Mouse (Mus musculus) hematopoietic stem cell, adult 5-6 weeks (primary cell): ENCODE results near the gene Chka. TPM values are rescaled to one million over a fixed set of nuclear protein-coding genes. Genes with fewer than 3 reads are reported as not detected.

Experiments
- ATAC-seq, 2 experiments: fragments of 125-278 bp in 1 of 2; replicated peaks in 1 of 2; 2 replicates each; pipeline ENCODE4 v1.8.0; 2016 to 2017; ENCODE audit warnings: inconsistent platforms in 2 of 2, mild to moderate bottlenecking in 2 of 2, moderate number of reproducible peaks in 2 of 2, low read depth in 1 of 2, moderate TSS enrichment in 1 of 2; ENCODE audit not compliant: low FRiP score in 2 of 2, poor library complexity in 2 of 2, severe bottlenecking in 2 of 2, insufficient read depth in 1 of 2, low TSS enrichment in 1 of 2
- total RNA-seq: library from RNA; stranded (forward); fragments of 172-1452, 232-1000 nt; gene quantifications from 2 replicates; pipeline ENCODE4 v1.2.3, GENCODE M21; 2017

Gene Chka
- total RNA-seq, 1 experiment from 2014 or later, result 61.2 TPM

GRCm38 (mm10) chr19:3843629-3844028, 7.9 kb upstream of the Chka start:
- no peak for ATAC-seq

- no peak for ATAC-seq
Measured at GRCm38 (mm10) chr19:3844836-3845235, 6.7 kb upstream of the Chka start.

- ATAC-seq, result no peak
Measured at GRCm38 (mm10) chr19:3845339-3845738, 6.2 kb upstream of the Chka start.

- ATAC-seq, result no peak
Measured at GRCm38 (mm10) chr19:3845803-3846406, 5.7 kb upstream of the Chka start.

GRCm38 (mm10) chr19:3846676-3847604, 4.6 kb upstream of the Chka start:
- ATAC-seq, result no peak

GRCm38 (mm10) chr19:3847711-3848110, 3.9 kb upstream of the Chka start:
- no peak for ATAC-seq

GRCm38 (mm10) chr19:3848207-3848808, 3.3 kb upstream of the Chka start:
- no peak for ATAC-seq

GRCm38 (mm10) chr19:3849251-3849650, 2.3 kb upstream of the Chka start:
- ATAC-seq, result no peak

- no peak for ATAC-seq
Measured at GRCm38 (mm10) chr19:3850076-3850475, 1.5 kb upstream of the Chka start.

GRCm38 (mm10) chr19:3850847-3851469, 615 bp upstream of the Chka start:
- 0 out of 4 replicates have a peak, but pooled peaks of 1 of the 2 experiments have one; percentile 9 for ATAC-seq

GRCm38 (mm10) chr19:3851979-3852681, 557 bp downstream of the Chka start:
- peak in 1 of 2 experiments; percentile 3; a peak in 1 of 4 replicates for ATAC-seq

GRCm38 (mm10) chr19:3853121-3853520, 1.5 kb downstream of the Chka start:
- ATAC-seq, result no peak

GRCm38 (mm10) chr19:3853891-3854290, 2.3 kb downstream of the Chka start:
- ATAC-seq, result no peak

GRCm38 (mm10) chr19:3855091-3855490, 3.5 kb downstream of the Chka start:
- ATAC-seq, result no peak

GRCm38 (mm10) chr19:3855601-3856000, 4.0 kb downstream of the Chka start:
- no peak for ATAC-seq

- no peak for ATAC-seq
Measured at GRCm38 (mm10) chr19:3857220-3857619, 5.6 kb downstream of the Chka start.

- no peak for ATAC-seq
Measured at GRCm38 (mm10) chr19:3862713-3863112, 11.1 kb downstream of the Chka start.
